Mouse (Mus musculus) natural killer cell, adult 2 months (primary cell): ENCODE measurements around the gene Orm3.

ENCODE experiments used
- DNase-seq, 2 experiments: peaks; one replicate each; pipeline ENCODE4 v3.0.0; 2022; ENCODE audit warnings: low spot score in 2 of 2

Gene Orm3

DNA sequence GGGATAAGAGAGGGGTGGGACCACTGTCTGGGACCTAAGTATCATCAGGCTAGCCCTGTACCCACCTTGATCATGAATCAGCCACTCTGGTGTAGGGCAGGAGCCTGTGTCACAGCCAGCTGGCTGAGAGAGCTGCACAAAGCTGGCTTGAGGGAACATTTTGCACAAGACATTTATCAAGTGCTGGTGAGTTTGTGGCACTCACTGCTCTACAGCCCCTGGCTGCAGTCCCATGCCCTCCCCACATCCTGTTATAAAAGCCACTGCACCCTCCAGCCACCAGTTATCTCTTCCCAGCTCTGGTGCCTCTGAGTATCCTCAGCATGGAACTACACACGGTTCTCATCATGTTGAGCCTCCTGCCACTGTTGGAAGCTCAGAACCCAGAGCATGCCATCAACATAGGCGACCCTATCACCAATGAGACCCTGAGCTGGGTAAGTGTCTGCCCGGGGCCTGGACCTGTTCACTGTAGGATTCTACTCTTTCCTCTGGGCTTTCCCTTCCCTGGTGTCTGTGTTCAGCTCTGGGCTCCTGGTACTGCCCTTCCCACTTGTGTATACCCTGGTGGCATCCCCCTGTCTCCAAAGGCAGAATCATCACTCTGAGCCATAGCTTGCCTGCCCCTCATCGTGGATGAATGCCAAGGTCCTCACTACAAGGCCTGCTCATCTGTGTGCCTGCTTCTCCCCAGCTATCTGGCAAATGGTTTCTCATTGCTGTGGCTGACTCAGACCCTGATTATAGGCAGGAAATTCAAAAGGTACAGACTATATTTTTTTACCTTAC is at the start of gene Orm3:
TSS of gene Orm3 (plus strand) at position 286 of the 789 bp plus-strand sequence.
- peak in 1 of 2 experiments; percentile 20 for DNase-seq

DNA sequence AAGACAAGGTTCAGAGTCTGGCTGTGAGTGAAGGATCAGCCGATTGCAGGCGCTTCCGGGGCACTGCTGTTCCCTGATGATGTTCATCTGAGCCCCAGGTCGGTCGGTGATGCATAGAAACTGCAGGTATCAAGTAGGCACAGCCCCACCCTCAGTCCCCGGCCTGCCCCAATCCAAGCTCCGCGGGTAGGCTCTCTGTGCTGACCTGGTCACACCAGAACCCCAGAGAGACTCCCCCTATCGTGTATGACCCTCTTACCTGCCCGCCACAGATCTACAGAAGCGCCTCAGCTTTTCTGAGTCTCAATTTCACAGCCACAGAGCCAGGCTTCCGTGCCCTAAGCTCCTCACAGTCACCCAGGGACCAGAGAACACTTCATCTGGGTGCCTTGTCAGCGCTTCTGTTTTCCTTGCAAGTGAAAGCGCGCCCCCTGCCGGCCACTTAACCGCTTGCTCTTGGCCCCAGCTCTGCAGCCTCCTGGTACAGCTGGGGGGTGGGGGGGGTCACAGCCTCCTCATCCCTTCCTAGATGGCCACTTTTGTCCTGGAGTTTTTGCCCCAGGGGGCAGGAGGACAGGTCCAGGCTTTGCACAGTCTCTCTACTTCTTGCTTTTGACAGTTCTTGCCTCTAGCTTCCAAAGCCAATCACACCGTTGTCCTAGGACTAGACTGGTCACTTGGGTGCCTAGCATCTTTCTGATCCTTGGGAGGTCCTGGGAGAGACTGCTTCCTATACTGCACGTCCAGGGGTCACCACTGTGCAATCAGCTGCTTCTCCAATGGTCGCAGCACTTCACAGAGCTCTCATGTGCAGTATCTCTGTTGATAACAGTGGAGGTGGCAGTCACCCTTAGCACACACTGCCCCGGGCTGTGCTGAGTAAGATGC is 48.5 kb upstream of the Orm3 start:
- DNase-seq: peak; percentile 41 to 72

DNA sequence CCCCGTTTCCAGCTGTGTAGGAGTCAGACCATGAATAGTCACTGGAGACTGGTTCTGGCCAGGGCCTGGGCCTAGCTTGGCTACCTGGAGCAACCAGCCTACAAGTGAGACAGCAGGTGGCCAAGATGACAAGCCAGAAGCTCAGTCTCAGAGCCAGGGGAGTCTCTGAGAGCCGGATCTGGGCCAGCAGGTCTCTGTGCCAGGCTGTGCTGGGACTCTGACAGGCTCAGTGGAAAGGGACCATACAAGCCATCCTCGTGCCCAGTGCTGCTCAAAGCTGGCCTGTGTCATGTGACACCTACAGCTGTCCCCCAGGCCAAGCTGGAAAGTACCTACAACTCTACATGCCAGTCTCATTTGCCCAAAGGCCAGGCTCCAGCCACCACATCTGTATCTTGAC is 47.6 kb upstream of the Orm3 start:
- no peak for DNase-seq

DNA sequence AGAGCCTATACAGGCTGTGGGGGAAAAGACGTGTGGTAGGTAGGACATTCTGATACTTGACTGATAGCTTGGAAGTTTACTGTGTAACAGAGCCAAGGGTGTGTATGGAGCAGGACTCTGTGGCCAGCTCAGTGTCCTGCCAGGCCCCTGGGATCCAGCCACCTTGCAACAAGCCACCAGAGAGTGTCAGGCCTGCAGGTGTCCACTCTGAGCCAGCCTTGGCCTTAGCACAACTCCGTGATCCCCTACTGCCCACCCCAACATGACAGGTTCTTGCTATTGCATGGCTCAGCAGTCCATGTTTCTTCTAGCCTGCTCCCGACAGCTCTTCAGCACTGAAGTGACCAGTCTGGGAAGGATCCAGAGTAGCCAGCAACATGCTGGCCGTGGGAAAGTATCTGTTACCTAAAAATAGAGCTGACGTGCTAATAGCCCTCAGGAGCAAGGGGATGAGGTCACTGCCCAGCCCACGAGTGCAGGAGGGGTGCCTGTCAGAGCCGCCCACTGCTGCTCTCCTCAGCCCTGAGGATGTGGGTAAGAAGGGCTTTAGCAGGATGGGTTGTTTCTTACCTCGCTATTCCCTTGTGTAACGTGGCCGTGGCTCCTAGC is 45.6 kb upstream of the Orm3 start:
- DNase-seq: no peak

DNA sequence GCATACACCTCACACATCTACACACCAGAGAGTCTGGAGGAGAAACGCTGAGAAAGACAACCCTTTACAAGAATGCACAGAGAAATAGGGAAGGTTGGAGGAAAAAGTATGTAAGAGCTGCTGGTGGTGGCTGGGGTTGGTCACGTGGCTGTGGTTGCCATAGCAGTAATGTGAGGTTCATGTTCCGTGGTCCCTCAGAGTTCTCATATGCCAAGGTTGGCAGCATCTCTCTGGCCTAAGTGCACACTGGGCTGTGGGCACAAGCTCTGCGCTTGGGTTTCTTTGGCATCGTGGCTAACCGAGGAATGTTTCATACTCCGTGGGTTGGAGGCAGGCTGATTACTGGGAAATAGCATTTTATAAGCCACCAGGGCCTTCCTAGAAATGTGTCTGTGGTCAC is 44.5 kb upstream of the Orm3 start:
- no peak for DNase-seq

DNA sequence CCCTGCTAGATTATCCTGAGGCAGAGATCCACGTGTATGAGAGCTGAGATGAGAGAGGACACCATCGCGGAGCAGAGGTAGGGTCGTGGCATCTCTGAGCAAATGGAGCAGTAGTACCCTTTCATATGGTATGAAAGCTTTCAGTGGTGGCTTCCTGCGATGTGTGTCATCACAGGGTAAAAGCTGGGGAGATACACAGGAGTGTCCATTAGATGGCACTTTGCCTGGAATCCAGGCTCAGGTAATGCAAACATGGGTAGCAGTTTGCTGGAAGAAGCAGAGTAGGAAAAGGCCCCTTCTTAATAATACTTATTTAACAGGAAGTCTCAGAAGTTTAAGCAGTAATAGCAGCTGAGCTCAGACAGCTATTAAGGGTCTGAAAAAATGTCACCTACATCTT is 41.9 kb upstream of the Orm3 start:
- no peak for DNase-seq

DNA sequence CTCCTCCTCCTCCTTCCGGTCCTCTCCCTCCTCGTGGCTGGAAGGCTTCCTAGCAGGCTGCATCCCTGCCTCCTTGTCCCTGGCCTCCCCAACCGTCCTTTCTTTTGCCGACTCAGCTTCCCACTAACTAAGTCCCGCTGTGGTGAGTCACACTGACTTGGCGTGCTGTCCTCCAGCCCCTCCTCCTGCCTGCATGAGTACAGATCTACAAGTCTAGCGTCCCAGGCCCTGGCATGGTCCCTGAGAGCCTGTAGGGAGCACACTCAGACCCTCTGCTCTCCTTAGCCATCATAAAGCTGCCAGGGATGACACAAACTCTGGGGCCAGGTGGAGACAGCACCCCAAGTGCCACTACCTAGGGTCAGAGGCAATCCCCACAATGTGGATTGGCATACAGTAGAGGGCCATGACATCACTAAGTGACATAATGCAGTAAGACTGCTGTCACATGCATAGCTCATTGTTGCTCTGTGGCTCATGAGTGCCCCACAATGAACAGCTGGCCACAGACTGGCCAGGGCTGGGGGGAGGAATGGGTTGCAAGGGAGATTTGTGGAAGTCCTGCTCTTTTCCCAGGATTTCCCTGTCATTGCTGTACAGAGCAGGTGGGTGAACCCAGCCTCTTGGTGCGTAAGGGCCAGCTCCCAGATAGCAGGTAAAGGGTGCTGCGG is 39.8 kb upstream of the Orm3 start:
- no peak for DNase-seq

DNA sequence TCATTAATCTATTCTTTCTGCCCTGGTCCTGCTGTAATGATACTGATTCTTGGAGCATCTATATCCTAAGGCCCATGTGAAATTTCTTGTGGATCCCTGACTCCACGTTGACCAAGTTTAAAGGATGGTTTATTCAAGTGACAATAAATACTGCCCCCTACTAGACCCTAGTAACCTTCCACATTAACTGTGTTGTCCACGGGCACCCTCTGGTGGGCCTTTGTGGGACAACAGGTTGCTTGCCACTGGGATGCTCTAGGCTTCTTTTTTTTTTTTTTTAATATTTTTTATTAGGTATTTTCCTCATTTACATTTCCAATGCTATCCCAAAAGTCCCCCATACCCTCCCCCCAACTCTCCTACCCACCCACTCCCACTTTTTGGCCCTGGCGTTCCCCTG is 36.4 kb upstream of the Orm3 start:
- peak in 1 of 2 experiments; percentile 17 for DNase-seq

DNA sequence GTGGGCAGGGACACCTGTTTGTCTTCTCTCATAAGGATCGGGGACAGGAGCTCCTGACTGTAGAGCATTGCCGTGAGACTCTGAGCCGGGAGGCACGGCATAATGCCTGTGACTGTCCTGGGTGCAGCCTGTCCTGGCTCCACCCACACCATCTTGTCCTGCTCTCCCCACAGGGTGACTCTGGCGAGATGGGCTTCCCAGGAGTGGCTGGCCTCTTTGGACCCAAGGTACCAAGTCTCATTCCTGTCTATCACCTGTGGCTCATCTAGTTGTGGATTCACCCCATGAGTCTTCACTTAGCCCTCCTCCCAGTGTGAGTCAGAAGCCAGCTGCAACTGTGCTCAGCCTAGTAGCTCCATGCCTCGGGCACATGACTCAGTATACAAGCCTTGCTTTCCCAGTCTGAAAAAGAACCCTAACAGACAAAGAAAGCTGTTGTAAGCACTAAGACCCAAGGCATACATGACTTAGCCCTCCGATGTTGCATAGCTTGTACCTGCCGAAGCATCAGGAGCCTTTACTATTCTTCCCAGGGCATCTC is 32.6 kb upstream of the Orm3 start:
- DNase-seq: no peak

DNA sequence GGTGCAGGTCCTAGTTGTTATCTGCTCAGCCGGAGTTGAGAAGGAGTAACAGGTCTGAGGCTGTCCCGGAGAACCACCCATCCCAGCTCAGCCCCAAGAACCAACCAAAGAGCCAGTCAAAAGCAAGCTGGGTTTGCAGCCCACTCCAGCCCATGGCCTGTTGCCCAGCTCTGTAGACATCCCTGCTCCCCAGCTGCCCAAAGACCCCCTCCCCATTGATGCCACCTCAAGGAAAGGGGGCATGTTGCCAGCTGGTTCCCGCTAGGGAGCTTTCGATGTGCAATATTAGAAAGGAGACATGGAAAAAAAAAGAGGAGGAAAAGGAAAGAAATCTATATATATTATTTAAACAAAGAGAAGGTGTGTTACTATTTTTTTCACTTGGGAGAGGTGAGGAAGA is 22.6 kb upstream of the Orm3 start:
- DNase-seq: no peak

DNA sequence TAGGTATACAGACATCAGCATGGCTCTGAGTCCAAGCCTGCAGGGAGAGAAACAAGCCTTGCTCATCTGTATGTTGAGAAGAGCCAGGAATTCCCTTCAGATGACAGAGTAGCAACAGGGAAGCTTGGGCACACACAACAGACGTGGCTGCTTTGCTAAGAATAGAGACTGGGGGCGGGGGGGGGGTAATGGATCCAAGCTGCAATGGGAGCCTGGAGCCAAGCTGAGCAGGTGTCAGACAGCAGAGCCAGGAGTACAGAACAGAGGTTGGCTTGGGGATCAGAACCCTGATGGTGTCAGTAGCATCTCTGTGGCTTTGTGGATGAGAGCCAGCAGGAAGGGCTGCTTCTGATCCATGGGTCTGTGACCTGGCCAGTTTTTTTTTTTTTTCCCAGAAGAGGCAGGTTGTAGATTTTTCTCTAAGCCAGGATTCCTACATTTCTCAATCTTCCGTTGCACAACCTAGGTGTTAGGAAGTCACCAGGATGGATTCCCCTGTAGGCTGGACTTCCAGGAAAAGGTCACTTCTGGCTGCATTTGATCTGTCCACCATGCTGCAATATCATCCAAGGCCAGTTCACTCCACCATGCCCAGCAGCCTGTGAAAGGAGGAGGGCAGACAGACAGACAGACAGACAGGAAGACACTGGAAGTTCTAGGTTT is 17.4 kb upstream of the Orm3 start:
- DNase-seq: no peak

DNA sequence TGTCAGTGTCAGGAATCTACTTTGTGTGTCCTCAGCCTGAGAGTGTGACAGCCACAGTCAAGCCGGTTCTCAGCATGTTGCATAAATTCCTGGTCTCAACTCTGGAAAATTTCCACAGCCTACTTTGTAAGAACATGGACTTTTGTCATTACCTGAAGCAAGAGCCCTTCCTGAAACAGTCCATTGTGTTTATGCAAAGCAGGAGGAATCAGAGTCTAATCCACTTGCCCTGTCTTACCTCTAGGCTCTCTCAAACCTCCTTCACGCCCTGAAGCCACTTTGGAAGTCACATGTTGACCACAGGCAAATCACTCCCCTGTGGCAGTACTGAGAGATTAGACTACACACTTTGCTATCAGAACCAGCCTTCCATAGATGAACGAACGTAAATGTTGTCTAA is 13.5 kb upstream of the Orm3 start:
- DNase-seq: no peak

DNA sequence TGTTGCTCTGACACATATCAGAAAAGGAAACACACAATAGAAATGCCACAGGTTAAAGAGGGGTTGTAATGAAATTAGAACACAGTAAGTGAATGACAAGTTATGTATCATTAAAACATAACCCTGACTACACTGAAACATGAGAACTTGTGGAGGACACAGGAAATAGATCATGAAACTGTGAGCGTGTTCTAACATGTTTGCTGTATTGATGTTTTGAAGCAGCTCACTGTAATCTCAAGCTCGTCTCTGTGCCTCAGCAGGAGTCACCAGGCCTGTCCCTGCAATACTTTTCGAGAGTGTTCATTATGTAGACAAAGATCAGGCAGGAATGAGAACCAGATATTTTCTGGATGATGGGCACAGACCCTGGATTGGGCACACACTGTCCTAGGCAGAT is 12.4 kb upstream of the Orm3 start:
- no peak for DNase-seq

DNA sequence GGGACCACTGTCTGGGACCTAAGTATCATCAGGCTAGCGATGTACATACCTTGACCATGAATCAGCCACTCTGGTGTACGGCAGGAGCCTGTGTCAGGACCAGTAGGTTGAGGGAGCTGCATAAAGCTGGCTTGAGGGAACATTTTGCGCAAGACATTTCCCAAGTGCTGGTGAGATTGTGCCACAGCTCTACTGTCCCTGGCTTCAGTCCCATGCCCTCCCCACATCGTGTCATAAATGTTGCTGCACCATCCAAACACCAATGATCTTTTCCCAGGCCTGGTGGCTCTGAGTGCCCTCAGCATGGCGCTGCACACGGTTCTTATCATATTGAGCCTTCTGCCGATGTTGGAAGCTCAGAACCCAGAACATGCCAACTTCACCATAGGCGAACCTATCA is 11.7 kb upstream of the Orm3 start, which contains the start of gene Orm1:
TSS of gene Orm1 (plus strand) at position 266 of the 400 bp plus-strand sequence.
- no peak for DNase-seq

DNA sequence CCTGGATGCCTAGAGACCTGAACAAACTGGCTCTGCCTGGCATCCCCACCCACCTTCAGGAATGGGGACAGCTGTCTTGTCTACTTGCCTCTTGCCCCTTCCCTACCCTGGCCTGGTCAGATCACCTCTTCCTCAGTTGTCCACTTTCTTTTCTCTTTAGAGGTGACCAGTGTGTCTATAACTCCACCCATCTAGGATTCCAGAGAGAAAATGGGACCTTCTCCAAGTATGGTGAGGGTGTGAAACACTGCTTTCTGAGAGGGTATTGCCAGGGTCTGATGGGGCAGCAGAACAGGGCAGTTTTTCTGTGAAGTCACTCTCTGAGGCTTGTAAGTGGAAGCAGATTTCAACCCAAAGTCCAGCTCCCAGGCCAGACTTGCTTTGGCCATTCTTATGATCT is 10.7 kb upstream of the Orm3 start:
- no peak for DNase-seq

DNA sequence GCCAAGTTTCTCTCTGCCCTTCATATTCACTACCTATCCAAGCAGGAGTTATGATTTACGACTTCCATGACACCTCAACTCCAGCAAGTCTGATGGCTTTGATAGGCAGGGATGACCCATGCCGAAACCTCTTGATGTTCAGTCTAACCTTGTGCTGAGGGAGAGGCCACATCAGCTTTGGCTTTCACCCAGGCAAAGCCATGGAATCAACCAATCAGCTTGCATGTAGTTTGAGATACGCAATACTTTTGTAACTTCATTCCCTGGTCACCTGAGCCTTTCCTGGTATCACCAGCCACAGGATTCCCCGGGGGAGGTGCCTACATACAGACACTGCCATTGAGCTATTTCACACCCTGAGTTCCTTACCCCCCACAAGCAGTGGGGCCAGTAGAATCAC is 9.3 kb upstream of the Orm3 start:
- DNase-seq: no peak

DNA sequence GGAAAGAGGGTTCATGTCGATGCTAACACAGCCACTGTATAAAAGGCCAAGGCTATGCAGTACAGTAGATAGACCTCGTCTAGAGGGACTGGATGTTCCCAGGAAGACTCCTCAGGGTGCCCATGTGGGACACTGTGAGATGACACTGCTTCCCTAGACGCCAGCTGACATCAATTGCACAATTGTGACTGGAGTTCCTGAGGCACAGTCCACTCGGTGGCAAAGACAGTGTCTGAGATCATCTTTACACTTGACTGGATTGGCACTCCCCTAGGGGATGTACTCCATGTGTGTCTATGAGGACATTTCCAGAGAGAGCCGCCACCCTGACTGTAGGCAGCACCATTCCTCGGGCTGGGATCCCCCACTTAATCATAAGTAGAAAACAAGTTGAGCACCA is 7.4 kb upstream of the Orm3 start:
- no peak for DNase-seq

DNA sequence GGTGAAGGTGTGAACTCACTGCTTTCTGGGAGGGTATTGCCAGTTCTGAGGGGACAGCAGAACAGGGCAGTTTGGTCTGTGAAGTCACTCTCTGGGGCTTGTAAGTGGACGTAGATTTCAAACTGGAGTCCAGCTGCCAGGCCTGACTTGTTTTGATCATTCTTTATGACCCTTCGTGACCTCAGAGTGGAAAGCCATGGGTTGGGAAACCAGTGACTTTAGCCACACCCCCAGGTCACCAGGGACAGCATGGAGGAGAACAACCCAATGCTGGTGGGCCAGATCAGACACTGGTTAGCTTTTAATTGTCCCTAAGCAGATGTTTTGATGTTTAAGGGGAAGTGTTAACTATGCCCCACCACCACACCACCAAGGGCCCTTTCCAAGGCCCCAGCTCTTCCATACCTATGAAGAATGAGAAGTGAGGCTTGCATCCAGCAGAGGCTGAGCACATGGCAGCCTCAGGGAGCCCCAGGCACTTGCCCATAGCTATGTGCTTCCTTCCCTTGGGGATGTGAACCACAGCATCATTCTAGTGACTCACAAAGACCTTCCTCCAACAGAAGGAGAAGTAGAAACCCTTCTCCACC is 1.1 kb downstream of the Orm3 start:
- DNase-seq: no peak

DNA sequence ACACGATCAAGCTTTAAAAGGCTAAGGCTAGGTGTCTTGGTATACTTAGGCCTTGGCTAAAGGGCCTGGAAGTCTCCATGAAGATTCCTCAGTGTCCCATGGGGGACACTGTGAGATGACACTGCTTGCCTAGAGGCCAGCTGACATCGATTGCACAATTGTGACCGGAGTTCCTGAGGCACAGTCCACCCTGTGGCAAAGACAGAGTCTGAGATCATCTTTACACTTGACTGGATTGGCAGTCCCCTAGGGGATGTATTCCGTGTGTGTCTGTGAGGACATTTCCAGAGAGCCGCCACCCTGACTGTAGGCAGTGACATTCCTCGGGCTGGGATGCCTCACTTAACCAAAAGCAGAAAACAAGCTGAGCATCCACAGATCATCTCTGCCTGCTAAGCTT is 3.9 kb downstream of the Orm3 start:
- DNase-seq: no peak

DNA sequence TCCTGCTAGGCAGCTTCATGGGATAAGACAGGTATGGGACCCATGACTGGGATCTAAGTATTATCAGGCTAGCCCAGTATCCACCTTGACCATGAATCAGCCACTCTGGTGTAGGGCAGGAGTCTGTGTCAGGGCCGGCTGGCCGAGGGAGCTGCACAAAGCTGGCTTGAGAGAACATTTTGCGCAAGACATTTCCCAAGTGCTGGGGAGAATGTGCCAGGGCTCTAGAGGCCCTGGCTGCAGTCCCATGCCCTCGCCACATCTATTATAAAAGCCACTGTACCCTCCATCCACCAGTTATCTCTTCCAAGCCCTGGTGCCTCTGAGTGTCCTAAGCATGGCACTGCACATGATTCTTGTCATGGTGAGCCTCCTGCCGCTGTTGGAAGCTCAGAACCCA is 6.2 kb downstream of the Orm3 start, which contains the start of gene Orm2:
TSS of gene Orm2 (plus strand) at position 300 of the 400 bp plus-strand sequence.
- no peak for DNase-seq

DNA sequence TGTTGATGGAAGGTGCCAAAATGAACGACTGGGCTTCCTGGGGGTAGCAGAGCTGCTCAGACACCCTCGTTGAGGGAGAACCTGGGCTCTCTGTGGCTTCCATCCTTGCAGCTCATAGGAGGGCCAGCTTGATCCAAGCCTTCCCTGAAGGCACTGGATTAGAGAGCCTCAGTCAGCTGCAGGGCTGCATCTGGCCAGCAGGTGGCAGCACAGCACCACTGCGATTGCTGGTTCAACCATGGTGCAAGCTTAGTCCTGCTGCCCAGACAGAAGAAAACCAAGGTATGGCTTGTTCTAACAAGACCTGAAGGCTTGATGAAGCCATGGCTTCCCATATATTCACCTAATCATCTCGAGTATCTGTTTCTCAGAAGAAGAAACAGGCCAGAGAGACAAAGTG is 12.6 kb downstream of the Orm3 start:
- DNase-seq: peak; percentile 81 to 84
